Mouse (Mus musculus) heart, embryonic 13.5 days (tissue): Measurements from ENCODE around the gene Atxn7l1. TPM values are rescaled to one million over a fixed set of nuclear protein-coding genes. Genes with fewer than 3 reads are reported as not detected.

Source experiments
- ATAC-seq: fragments of 200-750 bp; cut with Nextera tagmentation; 2 replicates; pipeline ENCODE4 v1.8.0; 2017; ENCODE audit warnings: moderate TSS enrichment; ENCODE audit not compliant: insufficient number of reproducible peaks, low FRiP score, low TSS enrichment; ENCODE audit errors: extremely low read depth
- H3K27ac ChIP-seq: fragments of 300-500 bp; sonication (generic); replicated peaks from 2 replicates; pipeline ENCODE4 v1.5.1; 2015; ENCODE audit warnings: moderate library complexity, mild to moderate bottlenecking, inconsistent platforms
- H3K27me3 ChIP-seq: fragments of 300-500 bp; sonication (generic); replicated peaks from 2 replicates; pipeline ENCODE4 v1.6.1; 2015; ENCODE audit warnings: mild to moderate bottlenecking, inconsistent platforms
- H3K36me3 ChIP-seq: fragments of 300-500 bp; sonication (generic); 2 replicates; pipeline ENCODE4 v1.6.1; 2015; ENCODE audit warnings: mild to moderate bottlenecking, inconsistent platforms
- H3K4me1 ChIP-seq: fragments of 300-500 bp; sonication (generic); 2 replicates; pipeline ENCODE4 v1.6.1; 2015; ENCODE audit warnings: inconsistent platforms
- H3K4me2 ChIP-seq: fragments of 300-500 bp; sonication (generic); 2 replicates; pipeline ENCODE4 v1.6.1; 2015; ENCODE audit warnings: inconsistent platforms, mild to moderate bottlenecking, moderate library complexity
- H3K4me3 ChIP-seq: fragments of 300-500 bp; sonication (generic); 2 replicates; pipeline ENCODE4 v1.5.1; 2015; ENCODE audit warnings: moderate library complexity, mild to moderate bottlenecking, inconsistent platforms
- H3K9ac ChIP-seq: fragments of 300-500 bp; sonication (generic); 2 replicates; pipeline ENCODE4 v1.6.1; 2015; ENCODE audit warnings: inconsistent platforms, mild to moderate bottlenecking, moderate library complexity
- H3K9me3 ChIP-seq: fragments of 300-500 bp; sonication (generic); 2 replicates; pipeline ENCODE4 v1.6.1; 2016; ENCODE audit warnings: inconsistent platforms
- WGBS: fragments of 180-500 bp; shearing (Covaris S2); methylation state at CpG from one replicate; pipeline ENCODE4 v1.1.7; 2015; ENCODE audit warnings: mixed read lengths; 5-methylcytosine and 5-hydroxymethylcytosine counted together
- polyA plus RNA-seq: library from polyadenylated mRNA; unstranded; fragments of >200 nt; fragmentation: Nextera tagmentation; extraction: Ambion mirVana; gene quantifications from 2 replicates; pipeline ENCODE4 v1.2.1, GENCODE M21; 2015

Atxn7l1 gene
- polyA plus RNA-seq, 1 experiment from 2014 or later: 7.9 TPM

GRCm38 (mm10) chr12:33210856-33211255 lies 63.4 kb downstream of the Atxn7l1 start:
- H3K4me2 ChIP-seq: no peak overlapping the region
- 71% methylated on average over 4 of the region's 4 CpGs for WGBS
- H3K4me1 ChIP-seq: peaks cover 3% of the 10 kb centered on the region; the same call in 1 of the 2 replicates
- no peak overlapping the region for H3K9ac ChIP-seq
- H3K36me3 ChIP-seq: no peaks in the 10 kb centered on the region
- H3K9me3 ChIP-seq: no peaks in the 10 kb centered on the region
- no peak overlapping the region for H3K4me3 ChIP-seq
- H3K27me3 ChIP-seq: peaks cover 1% of the 10 kb centered on the region; the same call in 1 of the 2 replicates
- ATAC-seq: no peak
- H3K27ac ChIP-seq: no peak overlapping the region

- Histone ChIP-seq H3K27ac (no peak overlapping the region), H3K36me3 (no peaks in the 10 kb centered on the region), H3K9me3 (no peaks in the 10 kb centered on the region), H3K9ac (no peak overlapping the region), H3K4me3 (no peak overlapping the region), H3K4me1 (peaks cover 48% of the 10 kb centered on the region), H3K4me2 (no peak overlapping the region), H3K27me3 (peaks cover 42% of the 10 kb centered on the region)
- 76% methylated on average over 9 of the region's 9 CpGs for WGBS
- no peak for ATAC-seq
These were observed 70.8 kb downstream of the Atxn7l1 start for GRCm38 (mm10) chr12:33218215-33218859.

GRCm38 (mm10) chr12:33219436-33219835 lies 71.9 kb downstream of the Atxn7l1 start:
- Histone ChIP-seq H3K4me3 (no peak overlapping the region), H3K9me3 (no peaks in the 10 kb centered on the region), H3K36me3 (no peaks in the 10 kb centered on the region), H3K4me2 (peak overlapping the region; percentile 65; the same call in 1 of the 2 replicates), H3K9ac (no peak overlapping the region), H3K27ac (no peak overlapping the region), H3K4me1 (peaks cover 56% of the 10 kb centered on the region), H3K27me3 (peaks cover 42% of the 10 kb centered on the region)
- ATAC-seq: no peak
- 82% methylated on average over 7 of the region's 7 CpGs for WGBS

GRCm38 (mm10) chr12:33220081-33220480 lies 72.6 kb downstream of the Atxn7l1 start:
- H3K4me3 ChIP-seq: peak overlapping the region; percentile 32
- ATAC-seq: no peak
- H3K9ac ChIP-seq: peak overlapping the region; percentile 17; the same call in 1 of the 2 replicates
- H3K36me3 ChIP-seq: no peaks in the 10 kb centered on the region
- H3K4me2 ChIP-seq: peak overlapping the region; percentile 65
- WGBS: 55% methylated on average over 5 of the region's 5 CpGs
- H3K27ac ChIP-seq: peak overlapping the region; percentile 87
- H3K27me3 ChIP-seq: peaks cover 42% of the 10 kb centered on the region
- H3K4me1 ChIP-seq: peaks cover 56% of the 10 kb centered on the region
- no peaks in the 10 kb centered on the region for H3K9me3 ChIP-seq

GRCm38 (mm10) chr12:33220509-33221051 lies 73.1 kb downstream of the Atxn7l1 start:
- Histone ChIP-seq H3K9me3 (no peaks in the 10 kb centered on the region), H3K27me3 (peaks cover 42% of the 10 kb centered on the region), H3K36me3 (no peaks in the 10 kb centered on the region), H3K4me3 (peak overlapping the region; percentile 32), H3K4me1 (peaks cover 56% of the 10 kb centered on the region), H3K4me2 (peak overlapping the region; percentile 65), H3K9ac (peak overlapping the region; percentile 17; the same call in 1 of the 2 replicates), H3K27ac (peak overlapping the region; percentile 87)
- 9% methylated on average over 11 of the region's 11 CpGs for WGBS
- peak; percentile 77 for ATAC-seq

GRCm38 (mm10) chr12:33222187-33222586 lies 74.7 kb downstream of the Atxn7l1 start:
- ATAC-seq: no peak
- Histone ChIP-seq H3K9ac (no peak overlapping the region), H3K9me3 (no peaks in the 10 kb centered on the region), H3K27ac (no peak overlapping the region), H3K27me3 (peaks cover 28% of the 10 kb centered on the region), H3K4me2 (no peak overlapping the region), H3K36me3 (no peaks in the 10 kb centered on the region), H3K4me1 (peaks cover 60% of the 10 kb centered on the region), H3K4me3 (no peak overlapping the region)
- WGBS: 55% methylated on average over 7 of the region's 7 CpGs

GRCm38 (mm10) chr12:33225117-33225541 lies 77.6 kb downstream of the Atxn7l1 start:
- no peaks in the 10 kb centered on the region for H3K36me3 ChIP-seq
- no peak overlapping the region for H3K27ac ChIP-seq
- no peak overlapping the region for H3K9ac ChIP-seq
- no peak overlapping the region for H3K4me3 ChIP-seq
- H3K27me3 ChIP-seq: 0 out of 2 replicates have a peak, but pooled peaks cover 3% of the 10 kb centered on the region
- peaks cover 48% of the 10 kb centered on the region for H3K4me1 ChIP-seq
- 69% methylated on average over 11 of the region's 11 CpGs for WGBS
- H3K9me3 ChIP-seq: no peaks in the 10 kb centered on the region
- no peak for ATAC-seq
- no peak overlapping the region for H3K4me2 ChIP-seq

GRCm38 (mm10) chr12:33225978-33226377 lies 78.5 kb downstream of the Atxn7l1 start:
- Histone ChIP-seq H3K27ac (no peak overlapping the region), H3K4me2 (no peak overlapping the region), H3K36me3 (no peaks in the 10 kb centered on the region), H3K4me3 (no peak overlapping the region), H3K9ac (no peak overlapping the region), H3K27me3 (0 out of 2 replicates have a peak, but pooled peaks cover 3% of the 10 kb centered on the region), H3K9me3 (no peaks in the 10 kb centered on the region), H3K4me1 (peaks cover 40% of the 10 kb centered on the region)
- no peak for ATAC-seq
- 67% methylated on average over 1 of the region's 1 CpGs for WGBS

- no peak for ATAC-seq
- H3K27ac ChIP-seq: no peak overlapping the region
These were observed 79.1 kb downstream of the Atxn7l1 start for GRCm38 (mm10) chr12:33226596-33226995.

GRCm38 (mm10) chr12:33235314-33235713 lies 87.8 kb downstream of the Atxn7l1 start:
- 68% methylated on average over 4 of the region's 4 CpGs for WGBS
- no peaks in the 10 kb centered on the region for H3K36me3 ChIP-seq
- no peaks in the 10 kb centered on the region for H3K27me3 ChIP-seq
- no peak for ATAC-seq
- H3K4me3 ChIP-seq: no peak overlapping the region
- peaks cover 4% of the 10 kb centered on the region; the same call in 1 of the 2 replicates for H3K9me3 ChIP-seq
- no peak overlapping the region for H3K27ac ChIP-seq
- no peak overlapping the region for H3K4me2 ChIP-seq
- peaks cover 26% of the 10 kb centered on the region for H3K4me1 ChIP-seq
- H3K9ac ChIP-seq: no peak overlapping the region

More at GRCm38 (mm10) chr12:33226596-33226995, 79.1 kb downstream of the Atxn7l1 start:
- Histone ChIP-seq H3K4me1 (peaks cover 34% of the 10 kb centered on the region), H3K27me3 (0 out of 2 replicates have a peak, but pooled peaks cover 3% of the 10 kb centered on the region), H3K9ac (no peak overlapping the region), H3K36me3 (no peaks in the 10 kb centered on the region), H3K4me2 (no peak overlapping the region), H3K9me3 (no peaks in the 10 kb centered on the region), H3K4me3 (no peak overlapping the region)
- 44% methylated on average over 9 of the region's 10 CpGs for WGBS

- Histone ChIP-seq H3K27ac (peak overlapping the region; percentile 8; the same call in 1 of the 2 replicates), H3K36me3 (0 out of 2 replicates have a peak, but pooled peaks cover 3% of the 10 kb centered on the region), H3K4me3 (no peak overlapping the region), H3K27me3 (no peaks in the 10 kb centered on the region), H3K9ac (no peak overlapping the region), H3K9me3 (peaks cover 9% of the 10 kb centered on the region; the same call in 1 of the 2 replicates), H3K4me1 (peaks cover 26% of the 10 kb centered on the region), H3K4me2 (no peak overlapping the region)
- 61% methylated on average over 13 of the region's 13 CpGs for WGBS
- ATAC-seq: no peak
These were observed 88.4 kb downstream of the Atxn7l1 start for GRCm38 (mm10) chr12:33235771-33236323.
